Mouse (Mus musculus): ENCODE data around the gene Wdr4.

DNA sequence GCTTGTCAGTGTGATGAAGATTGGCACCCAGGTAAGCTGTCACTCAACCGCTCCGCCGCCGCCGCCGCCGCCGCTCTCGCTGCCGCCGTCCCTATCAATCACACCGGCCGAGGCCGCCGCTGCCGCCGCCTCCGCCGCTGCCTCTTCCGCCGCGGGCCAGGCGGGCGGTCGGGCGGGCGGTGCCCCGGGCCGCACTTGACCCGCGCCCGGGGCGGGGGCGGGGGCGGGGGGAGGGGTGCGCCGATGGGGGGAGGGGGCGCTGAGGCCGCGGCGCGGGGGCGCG lies 45.0 kb upstream of the Wdr4 start:
- TF ChIP-seq GATA1 (IDR thresholded peaks at IDR 0.05; ENCODE audit: low read length) (no peak), TAL1 (IDR thresholded peaks at IDR 0.05; ENCODE audit: low read length) (no peak)
